Mouse (Mus musculus) adrenal gland, postnatal 36 days (tissue): ENCODE results near the gene Ccdc71. TPM values are rescaled to one million over a fixed set of nuclear protein-coding genes. Genes with fewer than 3 reads are reported as not detected.

ENCODE experiments used
- DNase-seq, 2 experiments: peaks; one replicate each; pipeline ENCODE4 v3.0.0; 2021; ENCODE audit warnings: mixed read lengths in 1 of 2
- total RNA-seq, 2 experiments: library from RNA; stranded (reverse); gene quantifications; 2 replicates each; pipeline ENCODE4 v1.2.3; 2021

Gene Ccdc71
- total RNA-seq, 2 experiments from 2014 or later: 37.1 to 48.1 TPM

- DNase-seq: no peak
Observed at GRCm38 (mm10) chr9:108456953-108457352, 3.4 kb upstream of the Ccdc71 start.

- no peak for DNase-seq
Observed at GRCm38 (mm10) chr9:108459939-108460318, 398 bp upstream of the Ccdc71 start.

GRCm38 (mm10) chr9:108461181-108461631 lies 879 bp downstream of the Ccdc71 start, which contains the start of gene Klhdc8b:
TSS of gene Klhdc8b (minus strand) at chr9:108461581.
- DNase-seq: no peak

- DNase-seq: no peak
Observed at GRCm38 (mm10) chr9:108461675-108462074, 1.3 kb downstream of the Ccdc71 start.

GRCm38 (mm10) chr9:108462192-108462591 lies 1.9 kb downstream of the Ccdc71 start:
- no peak for DNase-seq

- DNase-seq: peak; percentile 55 to 80
Observed at GRCm38 (mm10) chr9:108463713-108464112, 3.4 kb downstream of the Ccdc71 start.

- no peak for DNase-seq
Observed at GRCm38 (mm10) chr9:108466219-108466618, 5.9 kb downstream of the Ccdc71 start.

GRCm38 (mm10) chr9:108469430-108469829 lies 9.1 kb downstream of the Ccdc71 start:
- DNase-seq: no peak

GRCm38 (mm10) chr9:108469845-108470244 lies 9.5 kb downstream of the Ccdc71 start:
- DNase-seq: no peak

- DNase-seq: no peak
Observed at GRCm38 (mm10) chr9:108474528-108474927, 14.2 kb downstream of the Ccdc71 start.

- peak; percentile 84 to 88 for DNase-seq
Observed at GRCm38 (mm10) chr9:108478638-108479156, 18.4 kb downstream of the Ccdc71 start.

GRCm38 (mm10) chr9:108479241-108479640 lies 18.9 kb downstream of the Ccdc71 start:
- DNase-seq: no peak

- peak; percentile 36 to 50 for DNase-seq
Observed at GRCm38 (mm10) chr9:108479721-108480351, 19.5 kb downstream of the Ccdc71 start, which contains the start of gene Lamb2. TSS of gene Lamb2 (plus strand) at chr9:108479736.

GRCm38 (mm10) chr9:108480813-108481519 lies 20.6 kb downstream of the Ccdc71 start:
- DNase-seq: no peak

GRCm38 (mm10) chr9:108481520-108482210 lies 21.3 kb downstream of the Ccdc71 start:
- no peak for DNase-seq

- DNase-seq: no peak
Observed at GRCm38 (mm10) chr9:108483051-108483790, 22.9 kb downstream of the Ccdc71 start.

GRCm38 (mm10) chr9:108484021-108484420 lies 23.7 kb downstream of the Ccdc71 start:
- no peak for DNase-seq

GRCm38 (mm10) chr9:108485301-108485875 lies 25.1 kb downstream of the Ccdc71 start:
- DNase-seq: no peak

- no peak for DNase-seq
Observed at GRCm38 (mm10) chr9:108486973-108487530, 26.7 kb downstream of the Ccdc71 start.

GRCm38 (mm10) chr9:108488403-108488802 lies 28.1 kb downstream of the Ccdc71 start:
- DNase-seq: no peak

GRCm38 (mm10) chr9:108489215-108489614 lies 28.9 kb downstream of the Ccdc71 start:
- no peak for DNase-seq
